Mouse (Mus musculus): ENCODE data around the gene Prph.
"Not testable (repeated sequence)": the region's sequence is repeated elsewhere in the genome, so short reads cannot be mapped to it uniquely, and the experiment has no call there.

Gene Prph

DNA sequence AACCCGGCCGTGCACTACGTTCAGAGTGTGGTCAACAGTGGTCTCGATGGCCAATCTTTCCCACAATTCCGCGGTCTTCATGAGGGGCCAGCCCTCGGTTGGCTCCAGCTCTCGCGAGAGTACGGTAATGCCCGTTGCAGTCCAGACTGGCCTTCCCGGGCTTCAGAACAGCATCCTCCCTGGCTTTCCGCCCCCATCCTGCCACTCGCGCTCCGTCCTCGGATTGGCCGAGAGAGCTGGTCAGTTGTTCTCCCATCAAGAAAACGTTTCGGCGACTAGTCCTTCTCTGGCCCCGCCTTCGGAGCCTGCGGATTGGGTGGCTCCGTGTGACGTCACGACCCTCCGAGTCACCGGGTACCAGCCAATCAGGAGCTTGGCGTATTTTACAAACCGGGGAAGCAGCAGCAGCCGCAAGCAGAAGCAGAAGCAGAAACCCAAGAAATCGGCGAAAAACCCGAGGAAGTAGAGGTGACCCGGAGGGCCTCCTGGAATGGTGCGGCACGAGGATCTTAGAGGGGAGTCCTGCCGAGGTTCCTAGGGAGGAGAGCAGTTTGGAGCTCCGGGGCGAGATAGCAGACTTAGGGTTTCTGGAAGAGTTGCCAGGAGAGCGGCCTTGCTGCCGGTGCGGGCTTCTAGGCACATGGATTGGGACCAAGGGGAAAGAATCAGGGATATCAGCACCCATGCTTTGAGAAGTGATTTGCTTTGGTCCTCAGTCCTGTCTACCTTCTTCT lies 19.8 kb downstream of the Prph start:
- no peak for DNase-seq (ENCODE audit: low read depth, low spot score)

DNA sequence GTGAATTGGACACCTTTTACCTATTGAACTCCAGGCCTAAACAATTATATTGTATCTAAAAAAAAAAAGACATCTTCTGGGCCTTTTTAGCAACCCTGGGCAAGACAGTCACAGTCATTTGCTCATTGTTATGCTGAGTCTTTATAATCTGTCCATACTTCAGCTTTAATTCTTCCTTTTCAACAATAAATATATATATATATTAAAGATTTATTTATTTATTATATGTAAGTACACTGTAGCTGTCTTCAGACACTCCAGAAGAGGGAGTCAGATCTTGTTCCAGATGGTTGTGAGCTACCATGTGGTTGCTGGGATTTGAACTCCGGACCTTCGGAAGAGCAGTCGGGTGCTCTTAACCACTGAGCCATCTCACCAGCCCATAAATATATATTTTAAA lies 21.0 kb downstream of the Prph start:
- DNase-seq (ENCODE audit: low read depth, low spot score): not testable (repeated sequence)

DNA sequence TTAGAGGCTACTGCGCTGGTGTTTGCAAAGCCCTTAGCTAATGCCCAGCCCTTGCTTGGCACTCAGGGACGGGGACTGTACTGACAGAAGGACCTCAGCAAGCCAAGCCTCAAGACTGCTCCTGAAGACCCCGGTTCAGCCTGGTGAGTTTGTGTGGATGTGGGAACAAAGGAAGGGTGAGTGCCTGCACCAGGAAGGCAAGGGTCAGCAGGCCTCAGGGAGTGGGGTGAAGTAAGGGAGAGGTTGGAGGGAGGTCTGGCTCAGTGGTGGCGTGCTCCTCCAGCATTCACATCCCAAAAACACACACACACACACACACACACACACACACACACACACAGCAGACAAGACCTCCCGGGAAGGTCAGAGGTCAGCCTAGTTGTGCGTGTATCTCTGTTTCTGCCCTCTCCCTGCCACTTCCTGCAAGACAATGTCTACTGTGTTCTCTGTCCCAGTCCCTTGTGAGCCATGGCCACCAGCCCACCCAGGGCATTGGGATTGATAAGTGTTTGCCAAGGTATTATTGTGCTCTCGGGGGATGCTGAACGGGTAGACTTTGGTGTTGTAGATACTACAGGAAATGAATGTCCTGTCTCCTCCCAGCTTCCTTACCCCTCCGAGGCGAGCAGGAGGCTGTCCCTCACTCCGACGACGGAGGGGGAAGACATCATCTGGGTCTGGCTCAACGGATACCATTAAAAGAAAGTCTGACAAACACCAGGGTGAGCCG lies 23.4 kb downstream of the Prph start:
- DNase-seq (ENCODE audit: low read depth, low spot score): no peak

GRCm38 (mm10) chr15:99079804-99080203 lies 24.8 kb downstream of the Prph start:
- DNase-seq (ENCODE audit: low read depth, low spot score): no peak

GRCm38 (mm10) chr15:99082322-99082721 lies 27.3 kb downstream of the Prph start:
- DNase-seq (ENCODE audit: low read depth, low spot score): no peak

GRCm38 (mm10) chr15:99082840-99083239 lies 27.9 kb downstream of the Prph start:
- no peak for DNase-seq (ENCODE audit: low read depth, low spot score)

GRCm38 (mm10) chr15:99083258-99083657 lies 28.3 kb downstream of the Prph start:
- DNase-seq (ENCODE audit: low read depth, low spot score): no peak

- no peak for DNase-seq (ENCODE audit: low read depth, low spot score)
Measured at GRCm38 (mm10) chr15:99083867-99084557, 29.0 kb downstream of the Prph start.

DNA sequence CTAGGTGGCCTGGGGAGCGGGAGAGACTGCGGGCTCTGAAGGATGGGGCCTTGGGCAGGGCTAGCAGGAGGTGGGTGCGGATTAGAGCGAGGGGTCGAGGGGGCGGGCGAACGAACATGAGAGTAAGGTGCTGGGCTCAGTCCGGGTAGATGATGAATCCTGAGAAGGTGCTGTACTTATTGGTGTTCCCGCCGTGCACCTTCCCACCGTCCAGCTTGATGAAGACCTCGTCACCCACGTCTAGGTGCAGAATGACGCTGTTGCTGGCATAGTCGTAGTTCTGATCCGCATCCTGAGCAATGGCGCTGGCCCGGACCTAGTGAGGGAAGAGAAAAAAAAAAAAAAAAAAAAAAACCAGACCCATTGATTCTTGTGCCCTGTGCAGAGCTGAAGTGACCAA lies 29.6 kb downstream of the Prph start:
- no peak for DNase-seq (ENCODE audit: low read depth, low spot score)

DNA sequence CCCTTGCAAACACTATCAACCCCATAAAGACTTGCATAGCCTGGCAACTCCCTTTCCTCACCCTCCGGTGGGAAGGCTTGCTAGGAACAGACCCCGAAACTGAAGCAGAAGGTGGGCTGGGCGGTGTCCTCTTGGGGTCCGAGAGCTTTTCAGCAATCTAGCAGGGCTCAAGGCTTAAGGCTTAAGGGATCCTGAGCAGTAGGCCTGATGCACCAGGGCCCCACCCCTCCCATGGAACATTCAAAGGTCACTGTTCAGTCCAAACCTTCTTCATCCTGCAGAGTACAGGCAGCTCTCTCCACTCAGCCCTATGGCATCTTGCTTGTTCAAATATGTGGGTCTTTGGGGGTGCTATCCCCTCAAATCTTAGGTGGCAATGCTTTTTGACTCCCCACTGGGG lies 31.0 kb downstream of the Prph start:
- DNase-seq (ENCODE audit: low read depth, low spot score): no peak

- DNase-seq (ENCODE audit: low read depth, low spot score): no peak
Measured at GRCm38 (mm10) chr15:99087253-99088075, 32.5 kb downstream of the Prph start, which contains the start of gene C1ql4. TSS of gene C1ql4 (minus strand) at chr15:99087817.

DNA sequence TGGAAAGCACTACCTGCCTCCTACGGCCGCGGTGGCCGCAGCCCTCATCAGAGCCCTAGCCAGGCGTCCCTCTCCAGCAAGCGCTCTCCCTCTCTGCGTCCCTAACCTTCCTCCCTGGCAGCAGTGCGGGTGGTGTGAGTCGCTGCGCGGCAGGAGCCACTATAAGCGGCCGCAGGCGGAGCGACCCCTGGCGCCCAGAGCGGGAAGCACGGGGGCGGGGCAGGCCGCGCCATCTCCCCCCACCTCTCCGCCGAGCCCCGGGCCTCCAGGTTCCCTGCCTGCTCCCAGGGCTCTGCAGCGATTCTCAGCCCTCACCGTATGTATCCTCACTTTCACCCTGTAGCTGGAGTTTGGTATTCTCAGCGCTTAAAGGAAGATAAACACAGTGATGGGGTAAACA lies 33.3 kb downstream of the Prph start:
- no peak for DNase-seq (ENCODE audit: low read depth, low spot score)

- no peak for DNase-seq (ENCODE audit: low read depth, low spot score)
Measured at GRCm38 (mm10) chr15:99089069-99089468, 34.1 kb downstream of the Prph start.

DNA sequence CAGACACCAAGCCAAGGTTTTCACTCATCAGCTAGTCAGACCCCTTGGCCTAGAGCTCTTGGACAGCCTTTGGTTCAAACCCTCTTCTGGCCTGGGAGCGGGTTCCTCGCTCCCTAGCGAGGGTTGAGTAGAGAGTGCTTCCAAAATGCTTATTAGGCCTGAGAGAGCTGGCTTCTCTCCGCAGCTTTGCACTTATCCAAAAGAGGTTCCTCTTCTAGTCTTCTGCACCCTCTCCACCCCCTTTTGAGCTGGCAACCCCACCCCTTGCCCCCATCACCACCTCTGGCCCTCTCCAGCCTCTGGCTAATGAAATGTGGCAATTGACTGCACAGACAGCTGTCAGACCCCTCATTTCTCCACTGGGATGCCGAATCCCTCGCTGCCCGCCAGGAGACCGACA lies 37.9 kb downstream of the Prph start, which contains the start of gene Dnajc22:
TSS of gene Dnajc22 (plus strand) at position 301 of the 400 bp plus-strand sequence.
- DNase-seq (ENCODE audit: low read depth, low spot score): no peak

GRCm38 (mm10) chr15:99093291-99094258 lies 38.6 kb downstream of the Prph start:
- DNase-seq (ENCODE audit: low read depth, low spot score): no peak

- DNase-seq (ENCODE audit: low read depth, low spot score): no peak
Measured at GRCm38 (mm10) chr15:99094631-99095270, 39.8 kb downstream of the Prph start.

DNA sequence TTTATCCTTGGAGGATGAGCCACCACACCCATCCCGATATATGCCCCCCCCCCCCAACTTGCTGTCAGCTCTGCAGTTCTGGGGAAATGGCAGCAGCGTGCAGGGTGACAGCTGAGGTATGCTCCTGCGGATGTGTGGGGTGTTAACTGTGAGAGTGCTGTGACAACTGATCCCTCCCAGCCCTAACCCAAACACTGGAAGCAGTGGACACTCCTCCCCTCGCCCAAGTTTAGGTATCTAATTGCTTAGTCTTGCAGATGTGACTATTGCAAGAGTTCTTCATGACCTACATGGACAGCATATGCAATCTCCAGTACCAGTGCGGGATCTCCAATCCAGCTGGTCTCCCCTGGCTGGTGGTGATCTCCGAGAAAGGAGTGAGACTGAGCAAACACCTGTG lies 40.4 kb downstream of the Prph start:
- no peak for DNase-seq (ENCODE audit: low read depth, low spot score)

GRCm38 (mm10) chr15:99096061-99096793 lies 41.3 kb downstream of the Prph start:
- DNase-seq (ENCODE audit: low read depth, low spot score): no peak

GRCm38 (mm10) chr15:99096831-99097500 lies 42.0 kb downstream of the Prph start:
- no peak for DNase-seq (ENCODE audit: low read depth, low spot score)

Measured in WW6 (cell line).